Mouse (Mus musculus): Measurements from ENCODE around the gene Olfr616. TPM values are rescaled to one million over a fixed set of nuclear protein-coding genes. Genes with fewer than 3 reads are reported as not detected.
"Not testable (repeated sequence)": the region's sequence is repeated elsewhere in the genome, so short reads cannot be mapped to it uniquely, and the experiment has no call there.

The Olfr616 gene
- total RNA-seq (2021) (not detected), polyA plus RNA-seq (2012; rRNA removed) (not detected in 2 replicates)
- long read RNA-seq = 0 reads

DNA sequence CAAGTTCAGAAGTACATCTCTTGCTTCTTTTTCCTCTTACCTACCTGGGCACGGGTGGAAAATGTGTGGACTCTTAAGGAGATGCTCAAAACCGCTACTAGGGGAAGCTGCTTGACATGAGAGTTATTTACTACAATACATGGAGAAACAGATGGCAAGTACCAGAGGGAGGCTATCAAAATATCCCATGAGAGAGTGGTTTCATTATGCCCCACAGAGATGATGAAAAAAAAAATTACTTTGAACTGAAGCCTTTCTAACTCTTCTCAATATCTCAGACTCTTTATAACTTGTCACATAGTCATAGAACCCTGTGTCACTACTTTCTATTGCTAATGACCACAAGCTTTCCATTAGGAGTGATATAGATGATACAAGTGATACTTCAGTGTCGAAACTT, at the start of gene Olfr616:
Olfr616 (minus strand) TSS at position 101 of the 400 bp plus-strand sequence.
- DNase-seq = no peak

DNA sequence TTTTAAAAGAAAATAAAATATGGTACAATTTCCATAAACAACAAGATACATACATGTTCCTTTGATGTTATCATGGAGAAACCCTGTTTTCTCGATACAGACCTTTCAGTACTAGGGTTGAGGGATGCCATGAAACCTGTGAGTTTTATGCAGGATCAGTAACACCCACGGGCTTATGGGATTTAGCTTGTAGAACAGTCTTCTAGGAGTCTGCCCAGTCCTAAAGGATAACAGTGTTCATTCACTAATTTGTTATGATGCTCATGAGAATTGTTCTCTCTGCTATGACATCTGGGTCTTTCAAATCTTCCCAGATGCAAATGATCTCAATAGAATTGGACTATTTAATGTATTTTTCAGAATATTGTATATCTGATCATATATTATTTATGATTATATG, 43.5 kb upstream of the Olfr616 start, which contains the start of gene Olfr620:
Olfr620 (minus strand) TSS at position 101 of the 400 bp plus-strand sequence.
- DNase-seq = no peak

DNA sequence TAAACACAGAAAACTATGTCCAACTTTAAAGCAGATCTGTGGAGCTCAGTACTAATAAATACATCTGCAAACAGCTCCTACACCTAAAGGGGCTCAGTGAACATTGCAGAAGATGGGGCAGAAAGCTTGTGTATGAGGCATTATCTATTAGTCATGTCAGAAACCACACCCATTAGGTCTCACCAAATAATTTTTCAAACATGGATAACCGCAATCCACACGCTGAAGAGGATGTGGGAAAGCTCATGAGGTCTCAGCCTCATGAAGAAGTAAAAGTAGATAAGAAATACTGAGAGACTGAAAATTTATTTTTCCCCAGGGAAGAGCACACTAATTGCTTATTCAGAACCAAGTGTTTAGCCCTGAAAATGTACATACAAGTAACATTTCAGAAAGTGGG, 38.5 kb upstream of the Olfr616 start:
- DNase-seq = no peak

DNA sequence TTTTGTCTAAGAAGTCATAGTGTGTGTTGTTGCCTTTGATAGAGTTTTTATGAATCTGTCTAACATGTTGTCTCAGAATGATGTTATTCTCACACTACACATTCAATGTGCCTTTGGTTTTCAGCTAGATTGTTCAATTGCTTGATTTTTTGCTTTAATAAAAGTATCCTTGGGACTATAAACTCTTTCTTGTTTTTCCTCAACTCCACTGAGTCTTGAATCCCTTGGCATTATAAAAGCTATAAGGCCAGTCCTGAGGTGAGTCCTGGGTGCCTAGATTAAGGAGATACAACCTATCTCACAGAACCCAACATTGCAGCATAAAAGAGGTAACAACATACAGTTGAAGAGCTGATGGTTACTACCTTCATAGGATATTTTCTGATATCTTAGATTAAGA, 31.3 kb upstream of the Olfr616 start, which contains the start of gene Olfr619:
Olfr619 (plus strand) TSS at position 301 of the 400 bp plus-strand sequence.
- no peak for DNase-seq

DNA sequence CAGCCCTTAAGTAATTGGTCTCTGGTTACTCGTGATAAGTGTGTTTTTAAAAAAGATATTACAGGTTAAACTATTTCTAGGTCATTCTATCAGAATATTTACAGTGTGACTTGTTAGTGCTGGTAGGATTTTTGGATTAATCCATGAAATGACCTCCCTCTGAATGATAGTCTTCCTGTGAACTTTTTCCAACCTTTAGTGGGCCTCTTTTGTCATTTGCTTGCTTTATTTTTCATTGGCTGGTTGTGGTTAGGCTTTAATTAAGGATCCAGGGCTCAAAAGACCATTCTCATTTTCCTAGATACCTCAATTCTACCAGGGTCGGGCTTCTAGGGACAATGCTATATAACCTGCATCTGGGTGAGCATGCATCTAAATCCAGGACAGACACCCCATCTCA, 20.9 kb upstream of the Olfr616 start, which contains the start of gene Olfr618:
Olfr618 (plus strand) TSS at position 301 of the 400 bp plus-strand sequence.
- no peak for DNase-seq

DNA sequence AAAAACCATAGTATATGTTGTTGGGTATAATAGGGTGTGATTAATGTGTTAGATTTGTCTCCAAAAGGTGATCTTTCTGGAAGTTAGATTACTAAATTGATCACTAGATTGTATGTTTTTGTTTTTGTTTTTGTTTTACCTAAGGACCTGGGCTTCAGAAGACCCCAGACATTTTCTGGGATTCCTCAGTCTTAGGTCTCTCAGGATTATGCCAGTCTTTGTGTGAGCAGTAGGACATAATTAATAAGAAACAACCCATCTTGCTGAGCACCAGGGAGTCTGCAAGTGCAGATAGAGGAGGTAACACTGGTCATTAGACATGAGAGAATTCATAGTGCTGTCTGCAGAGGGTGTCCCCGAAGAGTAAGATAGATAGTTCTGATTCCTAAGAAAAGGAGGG, 3.8 kb upstream of the Olfr616 start, which contains the start of gene Olfr617:
Olfr617 (plus strand) TSS at position 301 of the 400 bp plus-strand sequence.
- DNase-seq = no peak

DNA sequence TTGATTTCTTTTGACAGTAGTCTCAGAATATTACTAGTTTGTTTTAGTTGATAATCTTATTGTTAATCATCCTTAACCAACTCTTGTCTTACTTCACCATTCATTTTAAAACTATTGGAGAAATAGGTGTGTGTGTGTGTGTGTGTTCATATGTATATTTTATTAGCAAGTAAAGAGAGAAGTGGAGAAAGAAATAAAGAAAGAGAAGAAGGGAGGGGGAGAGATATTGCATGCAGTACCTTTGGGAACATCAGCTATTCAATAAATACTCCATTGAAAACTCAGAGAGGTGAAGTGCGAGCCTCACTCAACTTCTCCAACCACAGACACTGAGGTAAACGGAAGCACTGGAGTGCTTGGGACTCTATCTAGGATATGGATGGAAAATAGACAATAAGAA, 13.2 kb downstream of the Olfr616 start, which contains the start of gene Olfr615:
Olfr615 (plus strand) TSS at position 301 of the 400 bp plus-strand sequence.
- no peak for DNase-seq

DNA sequence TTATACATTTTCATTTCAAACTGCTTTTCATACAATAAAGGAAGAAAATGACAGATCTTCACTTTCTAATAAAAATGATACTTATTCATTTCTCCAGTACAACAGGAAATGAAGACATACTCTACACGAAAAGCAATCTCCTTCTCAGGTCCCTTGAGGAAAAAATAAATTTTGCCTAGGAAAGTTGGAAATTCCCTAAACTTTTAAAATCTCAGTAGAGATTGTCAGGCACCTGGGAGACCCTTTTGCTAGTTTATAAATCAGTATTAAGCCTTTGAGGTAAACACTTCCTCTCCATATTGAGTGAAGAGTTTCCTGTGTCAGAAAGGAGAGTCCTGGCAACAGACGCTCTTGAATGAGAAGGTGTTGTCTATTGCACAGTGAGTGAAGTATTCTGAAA, 21.2 kb downstream of the Olfr616 start, which contains the start of gene Olfr613:
Olfr613 (plus strand) TSS at position 301 of the 400 bp plus-strand sequence.
- DNase-seq = no peak

DNA sequence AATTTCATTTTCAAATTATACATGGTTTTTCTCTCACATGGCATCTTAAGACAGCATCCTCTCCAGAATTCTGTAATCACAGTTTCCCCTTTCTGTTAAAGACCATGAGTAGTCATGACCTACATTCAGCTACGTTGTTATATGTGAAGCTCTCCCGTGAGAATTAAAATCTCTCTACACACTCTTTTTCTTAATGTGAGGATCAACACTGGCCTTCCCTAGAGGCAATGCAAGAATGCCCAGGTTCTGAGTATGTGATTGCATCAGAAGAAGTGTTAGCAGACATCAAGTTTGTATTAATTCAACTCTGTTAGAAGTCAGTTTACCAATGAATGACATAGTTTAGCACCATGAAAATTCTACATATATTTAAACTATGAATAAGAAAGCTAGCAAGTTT, 26.3 kb downstream of the Olfr616 start, which contains the start of gene Olfr612:
Olfr612 (minus strand) TSS at position 101 of the 400 bp plus-strand sequence.
- DNase-seq = not testable (repeated sequence)

DNA sequence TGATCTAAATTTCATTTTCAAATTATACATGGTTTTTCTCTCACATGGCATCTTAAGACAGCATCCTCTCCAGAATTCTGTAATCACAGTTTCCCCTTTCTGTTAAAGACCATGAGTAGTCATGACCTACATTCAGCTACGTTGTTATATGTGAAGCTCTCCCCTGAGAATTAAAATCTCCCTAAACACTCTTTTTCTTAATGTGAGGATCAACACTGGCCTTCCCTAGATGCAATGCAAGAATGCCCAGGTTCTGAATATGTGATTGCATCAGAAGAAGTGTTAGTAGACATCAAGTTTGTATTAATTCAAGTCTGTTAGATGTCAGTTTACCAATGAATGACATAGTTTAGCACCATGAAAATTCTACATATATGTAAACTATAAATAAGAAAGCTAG, 48.2 kb downstream of the Olfr616 start, which contains the start of gene Olfr611:
Olfr611 (minus strand) TSS at position 101 of the 400 bp plus-strand sequence.
- DNase-seq = not testable (repeated sequence)

Small RNAs within 50 kb of the gene (microRNA-seq; reads per million reads assigned to microRNA genes)
- 0 reads per million in 2 experiments for gene Gm26506

Other genes starting within 250 kb of the Olfr616 start
Only the 30 nearest of the 32 such genes appear.
- not detected for gene Olfr599, start 233.2 kb downstream of the Olfr616 start, total RNA-seq (2021)
- not detected in 2 replicates for gene Olfr599, start 233.2 kb downstream of the Olfr616 start, polyA plus RNA-seq (2012; rRNA removed)
- gene Olfr600, start 219.5 kb downstream of the Olfr616 start, total RNA-seq (2021) = not detected
- gene Olfr600, start 219.5 kb downstream of the Olfr616 start, polyA plus RNA-seq (2012; rRNA removed) = not detected in 2 replicates
- not detected for gene Olfr601, start 206.5 kb downstream of the Olfr616 start, total RNA-seq (2021)
- gene Olfr601, start 206.5 kb downstream of the Olfr616 start, polyA plus RNA-seq (2012; rRNA removed) = not detected in 2 replicates
- gene Olfr603, start 183.0 kb downstream of the Olfr616 start, total RNA-seq (2021) = not detected
- not detected in 2 replicates for gene Olfr603, start 183.0 kb downstream of the Olfr616 start, polyA plus RNA-seq (2012; rRNA removed)
- not detected for gene Usp17lc, start 154.1 kb downstream of the Olfr616 start, total RNA-seq (2021)
- not detected in 2 replicates for gene Usp17lc, start 154.1 kb downstream of the Olfr616 start, polyA plus RNA-seq (2012; rRNA removed)
- not detected for gene Olfr605, start 123.7 kb downstream of the Olfr616 start, total RNA-seq (2021)
- gene Olfr605, start 123.7 kb downstream of the Olfr616 start, polyA plus RNA-seq (2012; rRNA removed) = not detected in 2 replicates
- gene Olfr606, start 120.1 kb downstream of the Olfr616 start, total RNA-seq (2021) = not detected
- not detected in 2 replicates for gene Olfr606, start 120.1 kb downstream of the Olfr616 start, polyA plus RNA-seq (2012; rRNA removed)
- gene Olfr607, start 105.0 kb downstream of the Olfr616 start, total RNA-seq (2021) = not detected
- gene Olfr607, start 105.0 kb downstream of the Olfr616 start, polyA plus RNA-seq (2012; rRNA removed) = not detected in 2 replicates
- not detected for gene Olfr608, start 99.3 kb downstream of the Olfr616 start, total RNA-seq (2021)
- not detected in 2 replicates for gene Olfr608, start 99.3 kb downstream of the Olfr616 start, polyA plus RNA-seq (2012; rRNA removed)
- not detected for gene Olfr609, start 71.1 kb downstream of the Olfr616 start, total RNA-seq (2021)
- gene Olfr609, start 71.1 kb downstream of the Olfr616 start, polyA plus RNA-seq (2012; rRNA removed) = not detected in 2 replicates
- gene Olfr610, start 57.0 kb downstream of the Olfr616 start, total RNA-seq (2021) = not detected
- not detected in 2 replicates for gene Olfr610, start 57.0 kb downstream of the Olfr616 start, polyA plus RNA-seq (2012; rRNA removed)
- gene Olfr611, start 48.3 kb downstream of the Olfr616 start, total RNA-seq (2021) = not detected
- not detected in 2 replicates for gene Olfr611, start 48.3 kb downstream of the Olfr616 start, polyA plus RNA-seq (2012; rRNA removed)
- gene Olfr612, start 26.4 kb downstream of the Olfr616 start, total RNA-seq (2021) = not detected
- not detected in 2 replicates for gene Olfr612, start 26.4 kb downstream of the Olfr616 start, polyA plus RNA-seq (2012; rRNA removed)
- not detected for gene Olfr613, start 21.1 kb downstream of the Olfr616 start, total RNA-seq (2021)
- not detected in 2 replicates for gene Olfr613, start 21.1 kb downstream of the Olfr616 start, polyA plus RNA-seq (2012; rRNA removed)
- not detected for gene Olfr615, start 13.1 kb downstream of the Olfr616 start, total RNA-seq (2021)
- not detected in 2 replicates for gene Olfr615, start 13.1 kb downstream of the Olfr616 start, polyA plus RNA-seq (2012; rRNA removed)
- gene Olfr617, start 3.9 kb upstream of the Olfr616 start, total RNA-seq (2021) = not detected
- gene Olfr617, start 3.9 kb upstream of the Olfr616 start, polyA plus RNA-seq (2012; rRNA removed) = not detected in 2 replicates
- gene Olfr618, start 21.0 kb upstream of the Olfr616 start, total RNA-seq (2021) = not detected
- not detected in 2 replicates for gene Olfr618, start 21.0 kb upstream of the Olfr616 start, polyA plus RNA-seq (2012; rRNA removed)
- gene Olfr619, start 31.4 kb upstream of the Olfr616 start, total RNA-seq (2021) = not detected
- gene Olfr619, start 31.4 kb upstream of the Olfr616 start, polyA plus RNA-seq (2012; rRNA removed) = not detected in 2 replicates
- not detected for gene Olfr620, start 43.4 kb upstream of the Olfr616 start, total RNA-seq (2021)
- gene Olfr620, start 43.4 kb upstream of the Olfr616 start, polyA plus RNA-seq (2012; rRNA removed) = not detected in 2 replicates
- not detected for gene Olfr622, start 73.6 kb upstream of the Olfr616 start, total RNA-seq (2021)
- gene Olfr622, start 73.6 kb upstream of the Olfr616 start, polyA plus RNA-seq (2012; rRNA removed) = not detected in 2 replicates
- not detected for gene Olfr623, start 94.6 kb upstream of the Olfr616 start, total RNA-seq (2021)
- gene Olfr623, start 94.6 kb upstream of the Olfr616 start, polyA plus RNA-seq (2012; rRNA removed) = not detected in 2 replicates
- not detected for gene Olfr624, start 102.0 kb upstream of the Olfr616 start, total RNA-seq (2021)
- not detected in 2 replicates for gene Olfr624, start 102.0 kb upstream of the Olfr616 start, polyA plus RNA-seq (2012; rRNA removed)
- not detected for gene Olfr625-ps1, start 113.6 kb upstream of the Olfr616 start, total RNA-seq (2021)
- not detected in 2 replicates for gene Olfr625-ps1, start 113.6 kb upstream of the Olfr616 start, polyA plus RNA-seq (2012; rRNA removed)
- gene Olfr243, start 145.5 kb upstream of the Olfr616 start, total RNA-seq (2021) = not detected
- gene Olfr243, start 145.5 kb upstream of the Olfr616 start, polyA plus RNA-seq (2012; rRNA removed) = not detected in 2 replicates
- gene Olfr628, start 161.2 kb upstream of the Olfr616 start, total RNA-seq (2021) = not detected
- not detected in 2 replicates for gene Olfr628, start 161.2 kb upstream of the Olfr616 start, polyA plus RNA-seq (2012; rRNA removed)
- not detected for gene Olfr629, start 175.8 kb upstream of the Olfr616 start, total RNA-seq (2021)
- not detected in 2 replicates for gene Olfr629, start 175.8 kb upstream of the Olfr616 start, polyA plus RNA-seq (2012; rRNA removed)
- gene Olfr630, start 188.2 kb upstream of the Olfr616 start, total RNA-seq (2021) = not detected
- gene Olfr630, start 188.2 kb upstream of the Olfr616 start, polyA plus RNA-seq (2012; rRNA removed) = not detected in 2 replicates
- gene Olfr69, start 202.5 kb upstream of the Olfr616 start, total RNA-seq (2021) = not detected
- gene Olfr69, start 202.5 kb upstream of the Olfr616 start, polyA plus RNA-seq (2012; rRNA removed) = not detected in 2 replicates
- gene Olfr68, start 210.6 kb upstream of the Olfr616 start, total RNA-seq (2021) = not detected
- gene Olfr68, start 210.6 kb upstream of the Olfr616 start, polyA plus RNA-seq (2012; rRNA removed) = not detected in 2 replicates
- gene Olfr67, start 222.7 kb upstream of the Olfr616 start, total RNA-seq (2021) = not detected
- gene Olfr67, start 222.7 kb upstream of the Olfr616 start, polyA plus RNA-seq (2012; rRNA removed) = not detected in 2 replicates